Mouse (Mus musculus) gonadal fat pad, adult 2 months (tissue): ENCODE measurements around the gene Cyth3. TPM values are rescaled to one million over a fixed set of nuclear protein-coding genes. Genes with fewer than 3 reads are reported as not detected.

ENCODE experiments used
- DNase-seq: peaks from one replicate; pipeline ENCODE4 v3.0.0-alpha.2; 2012; ENCODE audit warnings: low read depth
- polyA plus RNA-seq: library from polyadenylated mRNA; depleted of rRNA; stranded (reverse); fragments of >200 nt; gene quantifications from 2 replicates; pipeline ENCODE4 v1.2.3, GENCODE M21; 2012

Cyth3 gene
- polyA plus RNA-seq, 1 experiment = 37.2 TPM

DNA sequence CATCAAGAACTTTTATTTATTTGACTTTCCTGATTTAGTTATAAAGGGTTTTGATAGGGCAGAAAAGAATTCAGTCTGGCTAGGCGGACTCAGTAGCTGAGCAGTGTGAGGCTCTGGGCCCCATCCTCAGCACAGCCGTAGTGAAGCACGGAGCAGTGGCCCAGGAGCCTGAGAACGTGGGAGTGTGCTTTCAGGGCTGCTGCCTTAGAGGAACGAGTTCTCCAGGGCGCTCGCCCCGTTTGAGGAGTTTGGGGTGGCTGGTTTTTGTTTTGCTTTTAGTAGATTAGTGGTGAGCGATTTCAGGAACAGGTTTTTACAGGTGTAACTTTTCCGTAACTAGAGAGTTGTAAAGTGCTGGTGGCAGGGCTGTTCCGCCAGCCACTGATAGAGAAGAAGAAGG, 13.1 kb downstream of the Cyth3 start:
- no peak for DNase-seq

DNA sequence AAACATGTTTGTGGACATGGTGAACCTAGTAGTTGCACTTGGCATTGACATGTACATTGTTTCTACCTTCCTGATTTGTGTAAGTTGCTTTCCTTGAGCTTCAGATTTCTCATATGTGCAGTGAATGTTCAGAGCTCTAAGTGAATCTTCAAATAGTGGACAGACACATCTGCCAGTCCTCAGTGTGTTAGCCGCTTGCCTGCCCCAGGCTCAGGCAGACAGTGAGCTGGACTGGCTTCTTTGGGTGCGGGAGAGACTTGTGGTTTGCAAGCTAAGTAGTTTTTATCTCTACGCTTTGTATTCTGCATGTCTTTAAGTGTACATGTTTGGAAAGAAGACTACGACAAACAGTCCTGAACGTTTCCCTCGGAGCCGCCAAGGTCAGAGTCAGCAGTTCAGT, 13.9 kb downstream of the Cyth3 start:
- no peak for DNase-seq

DNA sequence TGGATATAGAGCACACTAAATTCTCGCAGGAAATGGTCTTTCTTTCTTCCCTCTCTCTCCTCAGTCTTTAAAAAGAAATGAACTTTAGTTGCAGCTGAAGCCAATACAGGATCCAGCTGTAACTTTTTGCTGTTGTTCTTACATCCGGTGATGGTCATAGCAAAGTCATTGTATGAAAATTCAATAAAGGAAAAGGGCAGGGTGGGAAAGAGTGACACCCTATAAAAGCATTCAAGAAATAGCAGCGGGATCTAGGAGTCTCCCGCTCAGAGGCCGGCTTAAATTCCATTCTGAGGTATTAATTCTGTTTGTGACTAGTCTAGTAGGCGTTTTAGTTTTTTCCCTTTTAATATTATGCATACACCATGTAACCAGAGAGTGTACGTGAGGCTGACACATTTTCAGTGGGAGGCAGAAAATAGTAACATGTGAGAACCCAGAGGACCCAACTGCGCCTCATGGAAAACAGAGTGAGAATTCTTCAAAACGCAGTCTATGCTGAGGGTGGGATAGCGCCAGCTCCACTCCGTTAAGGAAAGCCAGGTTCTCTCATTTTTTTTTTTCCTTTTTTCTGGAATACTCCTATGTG, 15.7 kb downstream of the Cyth3 start:
- no peak for DNase-seq

DNA sequence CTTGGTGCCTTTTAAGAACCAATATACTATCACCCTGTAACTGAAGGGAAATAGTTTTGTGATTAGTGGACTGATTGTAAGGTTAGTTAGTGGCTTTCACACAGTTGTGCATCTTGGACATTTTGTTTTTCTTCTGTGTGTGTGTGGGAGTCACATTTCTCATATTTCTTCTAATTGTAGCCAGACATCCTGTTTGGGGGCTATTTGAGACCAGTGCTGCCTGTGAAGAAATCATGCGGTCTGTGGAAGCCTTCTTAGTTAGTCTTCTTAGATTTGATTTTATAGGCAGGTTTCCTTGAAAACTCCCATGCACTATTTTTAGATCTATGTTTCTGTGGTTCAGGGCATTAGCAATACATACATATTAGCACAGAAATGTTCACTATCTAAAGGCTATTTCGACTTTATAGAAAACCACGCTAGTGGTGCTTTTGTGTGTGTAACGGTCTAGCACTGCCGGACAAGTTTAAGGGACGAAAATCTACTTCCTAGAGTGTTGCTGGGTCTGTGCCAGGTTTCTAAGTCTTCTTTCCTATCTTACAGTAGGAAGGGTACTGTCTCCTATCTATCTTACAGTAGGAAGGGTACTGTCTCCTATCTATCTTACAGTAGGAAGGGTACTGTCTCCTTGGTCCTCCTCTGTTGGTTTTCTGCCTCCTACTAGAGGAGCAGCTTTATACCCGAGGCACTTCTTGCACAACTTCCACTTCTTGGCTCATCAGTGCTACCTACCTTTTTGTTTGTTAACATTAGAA, 16.4 kb downstream of the Cyth3 start:
- no peak for DNase-seq

DNA sequence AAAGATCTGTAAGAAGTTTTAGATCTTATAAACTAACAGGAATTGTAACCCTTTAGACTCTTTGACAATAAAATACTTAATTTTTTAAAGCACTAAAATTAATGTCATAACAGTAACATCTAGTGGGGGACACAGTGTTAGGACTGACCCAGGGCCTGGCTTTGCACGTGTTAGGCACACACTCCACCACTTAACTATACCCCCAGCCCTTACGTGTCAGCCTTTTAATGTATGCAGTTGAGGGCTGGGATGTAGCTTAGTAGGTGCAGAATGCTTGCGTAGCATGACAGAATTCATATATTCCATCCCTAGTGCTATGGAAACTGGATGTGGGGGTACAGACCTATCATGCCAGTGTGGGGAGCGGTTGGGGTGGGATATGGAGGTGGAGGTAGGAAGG, 17.1 kb downstream of the Cyth3 start:
- no peak for DNase-seq

DNA sequence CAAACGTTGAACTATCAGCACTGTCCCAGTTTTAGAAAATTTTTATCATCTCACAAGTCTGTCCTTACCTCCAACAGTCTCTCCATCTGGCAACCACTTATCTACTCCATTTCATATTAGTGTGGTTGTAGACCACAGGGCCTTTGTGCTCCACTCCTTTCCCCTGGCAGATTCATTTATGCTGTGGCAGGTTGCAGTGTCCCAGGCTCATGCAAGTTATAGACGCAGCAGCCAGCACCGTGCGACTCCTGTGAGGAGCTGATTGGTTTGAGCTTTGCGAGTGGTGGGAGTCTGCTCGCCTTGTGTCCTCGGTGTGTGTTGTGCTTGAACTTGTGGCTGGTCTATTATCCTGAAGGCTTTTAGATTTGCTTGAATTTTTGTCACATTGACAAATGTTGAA, 17.6 kb downstream of the Cyth3 start:
- no peak for DNase-seq

DNA sequence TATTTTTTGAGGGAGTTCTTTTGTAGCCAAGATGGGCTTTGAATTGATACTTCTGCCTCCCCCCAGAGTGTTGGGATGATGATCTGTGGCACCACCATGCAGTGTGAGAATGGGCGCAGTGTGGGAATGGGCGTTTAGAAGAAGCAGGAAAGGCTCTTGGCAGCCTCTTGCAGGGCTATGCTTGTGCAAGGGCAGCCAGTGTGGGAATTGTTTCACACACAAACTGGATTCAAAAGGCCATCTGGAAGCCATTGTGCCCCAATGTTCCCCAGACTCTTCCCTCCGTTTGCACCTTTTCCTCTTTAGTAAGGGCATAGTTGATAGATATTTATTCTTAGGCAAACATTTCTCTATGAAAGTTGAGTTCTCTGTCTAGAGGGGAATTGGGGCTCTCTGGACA, 19.3 kb downstream of the Cyth3 start:
- no peak for DNase-seq

DNA sequence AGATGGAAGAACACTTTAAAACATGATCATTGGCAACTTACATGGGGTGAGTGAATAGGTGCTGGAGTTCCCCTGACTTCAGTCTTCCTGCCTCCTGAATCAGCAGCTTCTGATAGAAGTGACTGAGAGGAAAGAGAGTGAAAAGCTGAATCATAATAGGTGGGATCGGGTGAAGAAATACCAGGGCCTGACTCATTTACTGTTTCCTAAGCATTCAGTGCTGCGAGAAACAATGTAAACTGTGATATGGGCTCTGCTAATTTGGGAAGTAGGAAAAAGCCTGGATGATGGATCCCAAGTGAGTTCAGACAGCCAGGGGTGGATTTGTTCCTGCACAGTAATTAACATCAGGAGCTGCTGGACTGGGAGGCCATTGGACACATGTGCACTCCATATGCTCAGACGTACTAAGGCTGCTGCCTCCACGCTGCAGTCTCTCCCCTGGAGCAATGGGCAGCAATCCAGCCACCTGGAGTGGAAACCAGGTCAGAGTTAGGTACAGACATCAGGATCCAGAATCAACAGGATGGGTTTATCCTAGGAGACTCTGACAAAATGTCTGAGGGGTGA, 20.1 kb downstream of the Cyth3 start:
- DNase-seq = peak; percentile 36

DNA sequence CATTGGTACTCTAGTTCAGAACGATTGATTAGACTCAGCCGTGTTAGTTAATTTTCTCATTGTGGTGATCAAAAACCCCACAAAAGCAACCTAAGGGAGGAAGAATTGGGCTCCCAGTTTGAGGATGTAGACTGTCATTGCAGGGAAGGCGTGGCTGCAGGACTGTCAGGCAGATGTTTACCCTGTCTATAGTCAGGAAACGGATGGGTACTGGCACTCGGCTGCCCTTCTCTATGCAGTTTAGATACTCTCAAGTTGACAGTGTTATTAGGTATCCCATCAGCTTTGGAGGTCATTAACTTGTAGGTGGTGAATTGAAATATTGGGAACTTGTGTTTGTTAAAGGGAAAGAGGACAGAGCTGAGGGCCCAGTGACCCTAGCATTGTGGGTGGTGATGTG, 23.7 kb downstream of the Cyth3 start:
- DNase-seq = no peak

DNA sequence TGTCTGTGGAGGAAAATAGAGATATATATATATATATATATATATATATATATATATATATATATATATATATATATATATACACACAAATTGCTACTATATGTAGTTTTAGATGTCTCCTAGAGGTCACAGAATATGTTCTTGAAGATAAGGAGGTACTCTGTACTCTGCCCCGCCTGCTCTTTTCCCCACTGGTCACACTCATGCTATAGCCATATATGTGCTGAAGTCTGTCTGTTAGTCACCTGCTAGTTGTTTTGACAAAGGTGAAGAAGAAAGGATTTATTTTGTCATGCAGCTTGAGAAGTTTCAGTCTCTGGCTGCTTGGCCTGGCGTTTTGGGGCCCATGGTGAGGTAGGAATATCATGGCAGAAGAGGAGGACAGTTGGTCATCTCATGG, 25.2 kb downstream of the Cyth3 start:
- no peak for DNase-seq

DNA sequence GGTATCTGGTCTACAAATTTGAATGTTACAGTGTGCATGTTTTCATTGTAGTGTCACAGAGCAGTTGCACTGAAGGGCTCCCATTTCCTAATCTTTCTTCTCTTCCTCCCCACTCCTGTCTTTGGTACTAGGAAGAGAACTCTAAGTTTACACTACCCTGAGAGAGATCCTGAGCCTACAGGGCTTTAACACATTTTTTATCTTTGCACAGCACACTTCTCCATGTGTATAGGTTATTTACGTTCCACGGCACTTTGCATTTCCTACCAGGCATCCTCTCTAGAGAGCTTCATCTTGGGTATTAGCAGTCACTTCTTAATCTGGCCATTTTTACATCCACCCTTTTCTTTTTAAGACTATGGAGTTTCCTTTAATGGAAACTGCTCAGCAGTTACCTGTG, 25.8 kb downstream of the Cyth3 start:
- no peak for DNase-seq

DNA sequence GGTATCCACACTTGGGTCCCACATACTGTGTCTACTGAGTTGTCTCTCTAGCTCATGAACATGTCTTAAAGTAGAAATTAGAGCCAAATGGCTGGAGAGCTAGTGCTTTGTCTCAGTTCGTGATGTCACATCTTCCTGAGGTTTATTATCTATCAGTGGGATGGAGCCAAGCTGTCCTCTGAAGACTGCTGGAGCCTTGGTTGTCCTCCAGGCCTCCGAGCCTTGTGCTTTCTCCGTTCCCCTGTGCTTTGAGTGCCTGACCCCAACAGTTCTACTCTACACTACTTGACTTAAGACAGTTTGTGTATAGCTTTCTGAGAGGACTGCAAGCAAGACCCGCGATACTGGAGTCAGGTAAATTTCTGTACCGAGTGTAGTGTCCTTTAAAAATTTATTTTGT, 26.9 kb downstream of the Cyth3 start:
- DNase-seq = no peak

DNA sequence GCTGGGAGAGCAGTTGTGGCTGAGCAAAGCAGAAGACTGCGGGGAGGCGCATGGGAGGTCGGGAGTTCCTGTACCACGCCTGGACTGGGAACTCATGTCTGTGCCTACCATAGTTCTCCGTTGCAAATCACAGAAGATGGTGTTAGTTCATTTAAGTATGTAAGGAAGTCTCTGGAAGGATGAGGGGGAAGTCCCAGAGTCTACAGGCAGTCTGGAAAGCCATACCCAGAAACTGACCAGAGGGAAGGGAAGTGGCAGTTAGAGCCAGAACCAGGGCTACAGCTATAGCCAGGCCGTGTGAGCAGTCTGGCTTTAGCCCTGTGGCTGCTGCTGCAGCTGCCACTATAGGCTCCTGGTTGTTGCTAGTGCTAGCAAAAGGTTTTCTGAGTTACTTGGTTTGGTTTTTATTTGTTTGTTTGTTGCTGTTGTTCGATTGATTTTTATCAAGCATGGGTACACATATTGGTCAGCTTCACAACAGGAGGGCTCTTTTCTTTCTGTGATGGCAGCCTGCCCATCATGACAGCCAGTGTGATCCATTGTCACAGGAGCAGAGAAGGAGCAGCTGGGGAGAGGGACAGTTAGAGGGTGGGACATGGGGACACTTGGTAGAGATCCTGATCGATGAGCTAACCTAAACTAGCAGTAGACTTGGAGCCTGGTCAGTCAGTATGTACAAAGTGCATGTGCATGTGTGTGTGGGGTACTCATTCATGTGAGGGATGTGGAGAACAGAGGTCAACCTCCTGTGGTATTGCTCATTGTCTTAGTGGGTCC, 29.8 kb downstream of the Cyth3 start:
- DNase-seq = no peak

DNA sequence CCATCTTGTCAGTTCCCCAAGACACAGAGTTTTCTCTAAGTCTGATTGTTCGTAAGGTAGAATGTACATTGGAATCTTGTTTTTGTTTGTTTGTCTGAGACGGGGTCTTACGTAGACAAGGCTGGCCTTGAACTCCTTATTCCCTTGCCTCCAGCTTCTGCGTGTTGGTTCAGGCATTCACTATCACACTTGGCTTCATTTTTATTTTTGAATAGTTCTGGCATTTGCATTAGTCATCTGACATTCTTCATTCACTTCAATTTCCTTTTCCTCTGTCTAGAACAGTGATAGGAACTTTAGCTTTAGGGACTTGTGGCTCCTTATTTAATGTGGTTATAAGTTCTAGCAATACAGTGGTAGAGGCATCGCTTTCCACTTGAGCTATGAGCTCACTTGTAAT, 31.2 kb downstream of the Cyth3 start:
- no peak for DNase-seq

DNA sequence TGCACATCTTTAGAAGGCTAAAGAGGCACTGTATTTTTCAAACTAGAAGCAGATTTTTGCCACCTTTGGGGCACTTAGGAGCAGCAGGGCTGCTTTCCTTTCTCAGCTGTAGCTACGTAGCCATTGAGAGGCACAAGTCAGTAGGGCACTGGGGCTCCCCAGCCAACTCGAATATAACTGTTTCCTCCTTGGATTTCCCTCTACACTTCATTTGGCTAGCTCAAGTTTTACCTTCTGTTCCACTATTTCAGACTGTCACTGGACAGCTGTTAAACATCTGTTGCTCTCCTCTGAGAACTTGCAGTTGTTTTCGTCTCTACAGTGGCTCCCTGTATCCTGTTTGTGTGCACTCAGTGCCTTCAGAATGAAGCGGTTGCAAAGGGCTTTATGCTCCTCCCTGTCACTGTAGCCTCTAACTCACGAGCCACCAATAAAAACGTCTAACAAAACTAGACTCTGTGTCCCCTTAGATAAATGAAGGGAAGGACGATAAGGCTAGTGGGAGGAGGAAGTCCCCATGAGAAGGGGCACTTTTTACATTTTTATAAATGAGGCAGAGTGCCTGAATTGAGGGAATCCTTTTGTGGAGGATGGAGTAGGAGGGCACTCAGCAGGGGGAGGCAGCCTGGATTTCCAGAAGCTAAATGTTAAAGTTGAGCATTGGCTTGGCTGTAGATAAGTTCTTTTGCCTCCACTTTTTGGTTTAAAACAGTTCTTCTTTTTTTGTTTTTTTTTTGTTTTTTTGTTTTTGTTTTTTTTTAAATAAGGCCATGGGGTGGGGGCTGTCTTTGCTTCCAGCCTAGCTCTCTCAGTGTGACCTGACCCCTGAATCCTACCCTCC, 32.6 kb downstream of the Cyth3 start:
- no peak for DNase-seq

DNA sequence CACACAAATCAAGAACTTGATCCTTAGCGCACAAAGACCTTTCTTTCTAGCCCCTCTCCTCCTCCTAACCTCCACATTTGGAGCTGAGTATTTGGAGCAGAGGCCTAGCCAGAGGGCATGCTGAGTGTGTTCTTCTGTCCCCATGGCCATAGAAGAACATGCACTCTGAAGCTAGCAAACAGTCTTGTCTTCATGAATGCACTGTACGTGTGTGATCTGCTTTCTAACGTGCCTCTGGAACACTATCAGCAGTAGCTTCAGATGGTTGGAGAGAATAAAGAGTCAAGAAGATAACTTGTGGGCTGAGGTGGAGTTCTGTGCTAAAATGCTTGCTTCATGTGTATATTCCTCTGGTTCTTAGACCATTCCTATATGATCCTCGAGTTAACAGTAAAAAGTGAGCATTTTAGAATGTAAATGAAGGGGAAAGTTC, 33.3 kb downstream of the Cyth3 start:
- DNase-seq = no peak

DNA sequence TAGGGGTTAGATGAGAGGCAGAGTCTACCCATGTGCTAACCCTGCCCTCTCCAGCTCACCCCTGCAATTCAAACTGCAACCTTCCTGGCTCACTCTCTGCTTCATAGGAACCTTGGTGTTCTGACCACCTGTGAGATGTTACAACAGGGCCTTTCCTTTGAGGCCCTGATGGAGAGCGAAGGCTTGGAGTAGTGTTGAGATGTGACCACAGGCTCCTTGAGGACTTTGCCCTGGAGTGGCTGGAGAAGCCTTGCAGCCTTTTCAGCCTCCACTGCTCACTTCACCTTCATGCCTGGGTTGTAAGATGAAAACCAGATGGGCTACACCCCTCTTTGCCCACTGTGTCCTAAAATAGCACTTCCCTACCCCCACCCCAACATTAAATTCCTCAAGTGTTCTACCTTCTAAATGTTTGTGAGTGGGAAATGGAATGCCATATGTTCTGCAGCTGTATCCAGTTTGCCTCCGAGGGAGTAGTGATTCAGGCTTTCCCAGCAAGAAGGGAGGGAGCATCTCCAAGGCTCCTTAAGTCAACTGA, 34.5 kb downstream of the Cyth3 start:
- no peak for DNase-seq

DNA sequence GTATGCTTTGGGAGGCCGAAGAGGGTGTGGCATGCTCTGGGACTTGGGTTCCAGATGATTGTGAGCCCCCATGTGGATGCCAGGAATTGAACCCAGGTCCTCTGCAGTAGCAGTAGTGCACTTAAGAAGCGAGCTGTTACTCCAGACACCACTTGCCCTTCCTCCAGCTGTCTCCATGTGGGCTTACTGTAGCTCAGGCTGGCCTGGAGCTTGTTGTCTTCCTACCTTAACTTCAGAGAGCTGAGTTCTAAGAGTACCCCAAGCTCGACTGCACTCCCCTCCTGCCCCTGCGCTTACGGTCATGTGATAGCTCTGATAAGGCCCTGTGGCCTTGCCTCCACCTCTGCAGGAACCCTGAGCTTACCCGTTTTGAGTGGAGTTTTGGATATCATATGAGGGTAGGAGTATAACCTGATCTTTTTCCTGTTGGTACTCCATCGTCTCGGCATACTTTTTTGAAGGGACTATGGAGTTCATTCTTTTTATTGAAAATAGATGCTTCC, 36.8 kb downstream of the Cyth3 start:
- DNase-seq = no peak

DNA sequence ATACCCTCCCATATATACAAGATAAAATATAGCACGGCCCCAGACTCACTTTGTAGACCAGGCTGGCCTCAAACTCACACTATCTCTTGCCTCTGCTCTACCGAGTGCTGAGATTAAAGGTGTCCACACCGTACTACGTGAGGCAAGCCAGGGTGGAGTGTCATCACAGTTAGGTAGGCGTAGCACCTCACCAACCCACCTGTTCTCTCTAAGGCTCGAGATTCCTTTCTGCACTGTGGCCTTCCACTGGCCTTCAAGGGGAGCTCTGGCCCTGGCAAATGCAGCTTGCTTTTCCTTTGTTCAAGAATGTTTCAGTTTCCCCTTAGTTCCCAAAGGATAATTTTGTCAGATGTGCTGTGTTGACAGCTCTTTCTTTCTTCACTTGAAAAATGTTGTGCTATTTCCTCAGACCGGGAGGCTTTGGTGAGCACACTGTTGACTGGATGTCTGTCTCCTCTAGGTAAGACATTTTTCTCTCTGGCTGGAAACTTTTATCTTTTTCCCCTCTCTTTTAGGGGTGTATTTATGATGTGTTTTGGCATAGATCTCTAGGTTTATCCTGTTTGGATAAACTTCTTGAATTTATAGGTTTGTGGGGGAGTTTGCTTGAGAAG, 40.9 kb downstream of the Cyth3 start:
- no peak for DNase-seq

DNA sequence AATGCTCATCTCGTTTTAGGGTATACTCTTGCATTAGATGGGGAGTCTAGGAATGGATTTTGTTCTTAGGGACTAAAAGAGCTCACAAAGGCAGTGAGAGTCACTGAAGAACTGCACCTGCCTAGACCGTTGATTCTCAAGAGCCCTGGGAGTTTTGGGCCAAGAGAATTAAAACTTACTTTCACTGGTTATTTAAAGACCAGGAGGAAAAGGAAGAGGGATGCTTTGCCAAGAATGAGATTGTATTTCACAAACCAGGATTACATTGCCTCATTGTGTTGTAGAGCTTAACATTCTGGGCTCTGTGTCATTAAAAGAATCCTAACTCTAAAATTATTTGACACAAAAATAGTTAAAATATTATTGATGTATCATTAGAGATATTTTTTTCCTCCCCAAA, 43.3 kb downstream of the Cyth3 start:
- DNase-seq = peak; percentile 36

DNA sequence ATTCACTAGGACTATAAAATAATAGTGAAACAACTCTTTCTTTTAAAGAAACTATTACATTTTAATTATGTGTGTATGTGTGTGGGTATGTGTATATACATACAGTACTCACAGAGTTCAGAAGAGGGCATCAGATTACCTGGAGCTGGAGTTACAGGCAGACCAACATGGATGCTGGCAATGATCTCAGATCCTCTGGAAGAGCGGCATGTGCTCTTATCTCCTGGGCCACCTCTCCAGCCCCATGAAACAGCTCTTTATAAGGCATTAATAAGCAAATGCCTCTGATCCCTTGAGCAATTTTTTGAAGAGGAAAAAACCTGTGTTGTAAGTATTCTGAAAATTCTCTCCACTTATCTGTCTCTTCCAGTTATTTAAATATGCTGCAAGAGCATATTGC, 43.8 kb downstream of the Cyth3 start:
- no peak for DNase-seq
